Mouse (Mus musculus) cerebellum, adult 2 months (tissue): ENCODE measurements around the gene Ube2j2.

Experiments
- CTCF ChIP-seq: fragments of 200-500 bp; IDR thresholded peaks from 2 replicates; pipeline ENCODE4 v1.5.1; 2011; ENCODE audit warnings: low read depth, mild to moderate bottlenecking, control low read depth, low read length, moderate library complexity, borderline replicate concordance; ENCODE audit not compliant: insufficient read depth
- POLR2A ChIP-seq: fragments of 200-500 bp; IDR thresholded peaks from 2 replicates; pipeline ENCODE4 v1.6.1; 2011; ENCODE audit warnings: low read length, control low read depth, borderline replicate concordance; ENCODE audit not compliant: insufficient read depth

DNA sequence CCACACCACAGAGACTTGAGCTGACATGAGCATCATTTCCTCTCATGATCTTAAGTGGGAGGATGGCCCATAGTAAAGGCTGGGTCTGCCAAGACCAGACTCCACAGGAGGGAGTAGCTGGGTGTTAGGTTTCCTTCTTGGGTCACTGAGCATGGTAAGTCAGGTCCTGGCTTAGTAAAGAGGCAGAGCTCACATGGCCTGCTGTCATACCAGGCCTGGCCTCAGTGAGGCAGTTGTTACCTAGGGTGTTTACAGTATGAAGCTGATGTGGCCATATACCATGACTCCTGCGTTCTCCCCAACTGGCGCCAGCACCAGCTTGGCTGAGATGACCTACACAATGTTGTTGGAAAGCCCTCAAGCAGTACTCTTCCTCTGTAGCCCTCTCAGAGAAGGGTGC lies 29.6 kb downstream of the Ube2j2 start:
- TF ChIP-seq CTCF (no peak), POLR2A (no peak)
